Mouse (Mus musculus) neural tube, embryonic 14.5 days (tissue): ENCODE results near the gene 1810043G02Rik. TPM values are rescaled to one million over a fixed set of nuclear protein-coding genes. Genes with fewer than 3 reads are reported as not detected.

Experiments used
- ATAC-seq: fragments of 200-750 bp; cut with Nextera tagmentation; 2 replicates; pipeline ENCODE4 v1.8.0; 2017; ENCODE audit warnings: low read depth, mild to moderate bottlenecking, moderate TSS enrichment, moderate library complexity
- H3K27ac ChIP-seq: fragments of 300-500 bp; sonication (generic); 2 replicates; pipeline ENCODE4 v1.5.1; 2014; ENCODE audit warnings: low read depth, mild to moderate bottlenecking, control low read depth, low read length, moderate library complexity, mixed read lengths
- H3K27me3 ChIP-seq: fragments of 300-500 bp; sonication (generic); 2 replicates; pipeline ENCODE4 v1.6.1; 2014; ENCODE audit warnings: low read length; ENCODE audit not compliant: control insufficient read depth, insufficient read depth
- H3K36me3 ChIP-seq: fragments of 300-500 bp; sonication (generic); 2 replicates; pipeline ENCODE4 v1.6.1; 2014; ENCODE audit warnings: low read length, mixed read lengths; ENCODE audit not compliant: control insufficient read depth, insufficient read depth
- H3K4me1 ChIP-seq: fragments of 300-500 bp; sonication (generic); 2 replicates; pipeline ENCODE4 v1.6.1; 2014; ENCODE audit warnings: low read length; ENCODE audit not compliant: control insufficient read depth, insufficient read depth
- H3K4me2 ChIP-seq: fragments of 300-500 bp; sonication (generic); 2 replicates; pipeline ENCODE4 v1.6.1; 2014; ENCODE audit warnings: mild to moderate bottlenecking, low read depth, low read length, control low read depth
- H3K4me3 ChIP-seq: fragments of 300-500 bp; sonication (generic); 2 replicates; pipeline ENCODE4 v1.5.1; 2014; ENCODE audit warnings: low read depth, low read length, control low read depth, mixed read lengths
- H3K9ac ChIP-seq: fragments of 300-500 bp; sonication (generic); replicated peaks from 2 replicates; pipeline ENCODE4 v1.6.1; 2014; ENCODE audit warnings: low read depth, mild to moderate bottlenecking, control low read depth, low read length, mixed read lengths
- H3K9me3 ChIP-seq: fragments of 300-500 bp; sonication (generic); 2 replicates; pipeline ENCODE4 v1.6.1; 2016; ENCODE audit warnings: low read length; ENCODE audit not compliant: control insufficient read depth
- WGBS: fragments of 180-500 bp; shearing (Covaris S2); extraction: QIAGEN DNeasy Blood & Tissue Kit; methylation state at CpG from one replicate; pipeline ENCODE4 v1.1.7; 2014; 5-methylcytosine and 5-hydroxymethylcytosine counted together
- polyA plus RNA-seq: library from polyadenylated mRNA; unstranded; fragments of >200 nt; fragmentation: Nextera tagmentation; extraction: Ambion mirVana; gene quantifications from 2 replicates; pipeline ENCODE4 v1.2.1, GENCODE M21; 2014

Gene 1810043G02Rik
- polyA plus RNA-seq, 1 experiment from 2014 or later, result 52.6 TPM

- H3K4me3 ChIP-seq, result no peak overlapping the region
- WGBS, result 69% methylated on average over 10 of the region's 10 CpGs
- 0 out of 2 replicates have a peak, but pooled peaks cover 3% of the 10 kb centered on the region for H3K27me3 ChIP-seq
- peaks cover 8% of the 10 kb centered on the region for H3K4me1 ChIP-seq
- no peak overlapping the region for H3K9ac ChIP-seq
- no peaks in the 10 kb centered on the region for H3K36me3 ChIP-seq
- no peaks in the 10 kb centered on the region for H3K9me3 ChIP-seq
- no peak overlapping the region for H3K4me2 ChIP-seq
- no peak overlapping the region for H3K27ac ChIP-seq
- ATAC-seq, result no peak; the same call in 1 of the 2 replicates
Measured at GRCm38 (mm10) chr10:77971191-77971590, 7.1 kb upstream of the 1810043G02Rik start.

- no peak overlapping the region for H3K4me2 ChIP-seq
- 0 out of 2 replicates have a peak, but pooled peaks cover 3% of the 10 kb centered on the region for H3K27me3 ChIP-seq
- H3K27ac ChIP-seq, result no peak overlapping the region
- H3K4me3 ChIP-seq, result no peak overlapping the region
- no peak overlapping the region for H3K9ac ChIP-seq
- peaks cover 8% of the 10 kb centered on the region for H3K4me1 ChIP-seq
- WGBS, result 58% methylated on average over 17 of the region's 17 CpGs
- H3K9me3 ChIP-seq, result no peaks in the 10 kb centered on the region
- no peaks in the 10 kb centered on the region for H3K36me3 ChIP-seq
- ATAC-seq, result no peak
Measured at GRCm38 (mm10) chr10:77971709-77972553, 6.4 kb upstream of the 1810043G02Rik start.

GRCm38 (mm10) chr10:77974323-77974722, 4.0 kb upstream of the 1810043G02Rik start:
- Histone ChIP-seq H3K27ac (no peak overlapping the region), H3K4me2 (no peak overlapping the region), H3K27me3 (no peaks in the 10 kb centered on the region), H3K4me1 (peaks cover 11% of the 10 kb centered on the region), H3K36me3 (no peaks in the 10 kb centered on the region), H3K9me3 (no peaks in the 10 kb centered on the region), H3K9ac (no peak overlapping the region), H3K4me3 (no peak overlapping the region)
- WGBS, result 81% methylated on average over 5 of the region's 5 CpGs
- no peak for ATAC-seq

DNA sequence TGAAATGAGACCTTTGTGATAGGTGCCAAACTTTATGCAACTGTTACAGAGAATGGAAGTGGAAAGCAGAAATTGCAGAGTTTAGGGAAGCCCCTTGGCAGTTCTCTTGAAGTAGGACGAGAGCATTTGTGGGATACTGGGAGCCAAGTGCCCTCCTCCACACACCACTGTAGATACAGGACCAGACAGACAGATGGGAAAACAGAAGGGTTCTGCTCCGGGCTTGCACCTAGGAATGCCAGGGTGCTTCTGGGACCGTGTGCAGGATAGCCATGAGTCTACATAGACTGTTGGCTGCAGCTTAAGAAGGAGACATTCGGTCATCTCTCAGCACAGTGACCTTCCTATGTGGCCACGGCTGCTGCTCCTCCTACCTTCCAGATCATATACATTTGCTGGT, 3.5 kb upstream of the 1810043G02Rik start:
- no peak for ATAC-seq
- Histone ChIP-seq H3K9ac (no peak overlapping the region), H3K27ac (no peak overlapping the region), H3K4me2 (no peak overlapping the region), H3K4me3 (no peak overlapping the region), H3K27me3 (no peaks in the 10 kb centered on the region), H3K4me1 (peaks cover 11% of the 10 kb centered on the region), H3K9me3 (no peaks in the 10 kb centered on the region), H3K36me3 (no peaks in the 10 kb centered on the region)
- WGBS, result 81% methylated on average over 5 of the region's 5 CpGs

DNA sequence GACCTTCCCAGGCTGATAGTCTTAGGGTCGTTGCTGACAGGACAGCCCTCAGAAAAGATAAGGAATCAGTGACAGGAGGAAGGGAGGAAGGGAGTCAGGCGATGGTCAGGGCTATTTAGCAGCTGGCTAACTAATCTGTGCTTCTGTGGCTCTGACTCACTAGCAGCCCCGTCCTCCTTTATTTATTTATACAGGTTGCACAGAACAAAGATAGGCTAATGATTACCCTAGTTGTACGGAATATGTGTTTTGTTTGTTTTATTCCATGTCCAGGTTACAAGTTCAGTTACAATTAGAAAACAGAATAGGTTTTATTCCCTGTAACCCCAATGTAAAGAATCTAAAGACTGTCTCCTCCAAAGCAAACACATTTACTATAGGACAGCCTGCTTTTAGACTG, 2.7 kb upstream of the 1810043G02Rik start:
- 53% methylated on average over 4 of the region's 4 CpGs for WGBS
- no peak for ATAC-seq
- no peak overlapping the region for H3K4me3 ChIP-seq
- H3K27ac ChIP-seq, result no peak overlapping the region
- no peak overlapping the region for H3K9ac ChIP-seq
- no peaks in the 10 kb centered on the region for H3K36me3 ChIP-seq
- H3K4me2 ChIP-seq, result no peak overlapping the region
- no peaks in the 10 kb centered on the region for H3K9me3 ChIP-seq
- H3K27me3 ChIP-seq, result no peaks in the 10 kb centered on the region
- peaks cover 8% of the 10 kb centered on the region for H3K4me1 ChIP-seq

DNA sequence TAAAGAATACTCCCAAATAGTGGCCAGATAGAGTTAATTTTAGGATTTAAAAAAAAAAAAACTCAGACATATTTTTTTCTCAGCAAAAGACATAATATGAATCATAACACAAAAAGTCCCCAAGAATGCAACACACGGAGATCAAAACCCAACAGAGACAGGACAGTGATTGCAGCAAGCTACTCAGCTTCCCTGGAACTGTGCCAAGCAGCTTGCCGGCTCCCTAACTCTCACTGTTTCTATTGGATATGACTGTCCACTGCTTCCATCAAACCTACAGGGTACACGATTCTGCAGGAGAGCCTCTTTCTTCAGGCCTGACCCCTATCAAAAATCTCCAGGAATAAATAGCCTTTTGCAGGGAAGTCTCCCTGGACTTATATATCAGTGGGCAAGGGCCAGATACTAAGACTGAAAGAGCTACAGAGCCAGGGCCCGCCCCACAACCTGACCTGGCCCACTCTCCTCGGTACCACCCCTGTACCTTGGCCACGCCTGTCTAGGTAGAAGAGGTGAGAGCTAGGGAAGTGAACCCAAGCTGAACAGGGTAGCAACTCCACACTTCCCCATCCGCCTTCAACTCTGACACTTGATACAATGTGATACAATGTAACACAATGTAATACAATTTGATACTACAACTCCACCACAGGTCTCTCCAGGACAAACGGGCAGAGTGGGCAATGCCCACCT, 1.7 kb upstream of the 1810043G02Rik start:
- ATAC-seq, result no peak
- peaks cover 8% of the 10 kb centered on the region for H3K4me1 ChIP-seq
- no peaks in the 10 kb centered on the region for H3K9me3 ChIP-seq
- no peak overlapping the region for H3K9ac ChIP-seq
- no peak overlapping the region for H3K4me3 ChIP-seq
- H3K36me3 ChIP-seq, result 0 out of 2 replicates have a peak, but pooled peaks cover 2% of the 10 kb centered on the region
- H3K27me3 ChIP-seq, result no peaks in the 10 kb centered on the region
- WGBS, result 70% methylated on average over 8 of the region's 8 CpGs
- H3K4me2 ChIP-seq, result no peak overlapping the region
- H3K27ac ChIP-seq, result no peak overlapping the region

DNA sequence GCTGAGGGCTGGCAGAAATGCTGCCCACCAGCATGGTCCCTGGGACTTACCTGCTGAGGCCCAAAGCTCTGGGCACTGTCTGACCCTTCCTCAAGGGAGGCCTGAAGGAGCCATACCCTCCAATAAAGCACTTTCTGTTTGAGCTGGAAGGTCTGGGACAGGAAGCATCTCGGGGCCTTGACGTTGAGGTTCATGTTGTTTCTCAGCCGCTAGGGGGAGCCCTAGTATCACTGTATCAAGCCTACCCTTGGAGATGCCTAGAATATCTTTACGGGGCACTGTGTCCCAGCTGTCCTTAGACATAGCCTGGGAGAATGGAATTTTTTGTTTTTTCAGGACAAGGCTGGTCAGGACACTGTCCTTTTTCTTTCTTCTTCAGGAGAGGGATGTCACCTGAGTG, 6.3 kb downstream of the 1810043G02Rik start:
- peak; percentile 68 for ATAC-seq
- Histone ChIP-seq H3K4me3 (no peak overlapping the region), H3K9me3 (no peaks in the 10 kb centered on the region)

DNA sequence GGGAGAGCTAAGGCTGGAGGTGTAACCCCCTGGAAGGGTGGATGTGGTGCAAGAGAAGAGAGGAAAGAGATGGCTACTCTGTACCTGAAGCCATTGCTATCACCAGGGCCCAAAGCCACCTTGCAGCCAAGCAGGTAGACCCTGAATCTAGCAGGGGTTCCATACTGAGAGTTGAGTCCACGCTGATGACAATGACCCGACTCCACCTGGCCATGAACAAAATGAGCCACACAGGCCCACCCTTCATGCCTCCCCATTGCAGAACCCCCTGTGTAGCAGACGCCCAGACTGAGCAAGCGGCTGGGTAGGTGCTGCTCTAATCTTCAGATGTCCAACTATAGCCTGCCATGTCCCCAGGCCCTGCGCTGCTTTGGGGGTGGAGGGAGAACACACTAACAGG, 7.5 kb downstream of the 1810043G02Rik start:
- no peak overlapping the region for H3K9ac ChIP-seq
- no peak overlapping the region for H3K27ac ChIP-seq
- no peaks in the 10 kb centered on the region for H3K9me3 ChIP-seq
- H3K27me3 ChIP-seq, result no peaks in the 10 kb centered on the region
- no peak overlapping the region for H3K4me3 ChIP-seq
- no peak overlapping the region for H3K4me2 ChIP-seq
- peaks cover 17% of the 10 kb centered on the region for H3K36me3 ChIP-seq
- no peak for ATAC-seq
- 75% methylated on average over 5 of the region's 5 CpGs for WGBS
- H3K4me1 ChIP-seq, result no peaks in the 10 kb centered on the region

More for the DNA sequence above, 6.3 kb downstream of the 1810043G02Rik start:
- Histone ChIP-seq H3K9ac (no peak overlapping the region), H3K4me1 (no peaks in the 10 kb centered on the region; the same call in 1 of the 2 replicates), H3K27me3 (no peaks in the 10 kb centered on the region), H3K36me3 (peaks cover 8% of the 10 kb centered on the region; the same call in 1 of the 2 replicates), H3K27ac (no peak overlapping the region), H3K4me2 (no peak overlapping the region)
- 1% methylated on average over 4 of the region's 4 CpGs for WGBS

DNA sequence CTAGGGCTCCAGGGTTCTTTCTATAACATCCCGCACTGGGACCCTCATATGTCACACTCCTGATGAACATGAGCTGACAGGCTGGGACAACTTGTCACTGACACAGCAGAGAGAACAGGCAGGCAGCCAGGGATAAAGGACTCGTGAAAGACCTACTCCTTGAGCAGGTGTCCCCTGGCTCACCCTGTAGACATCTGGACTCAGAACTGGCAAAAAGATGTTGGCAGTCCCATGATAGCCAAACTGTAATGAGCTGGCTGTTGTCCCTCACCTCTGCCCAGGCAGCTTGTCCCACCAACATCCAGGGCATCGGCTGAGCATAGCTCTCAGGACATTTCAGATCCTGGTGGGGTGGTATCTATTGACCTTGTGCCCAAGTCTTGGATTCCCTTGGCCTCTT, 17.3 kb downstream of the 1810043G02Rik start:
- H3K36me3 ChIP-seq, result peaks cover 48% of the 10 kb centered on the region
- H3K27me3 ChIP-seq, result no peaks in the 10 kb centered on the region
- ATAC-seq, result no peak
- H3K4me1 ChIP-seq, result no peaks in the 10 kb centered on the region
- 94% methylated on average over 3 of the region's 3 CpGs for WGBS
- no peaks in the 10 kb centered on the region for H3K9me3 ChIP-seq
- no peak overlapping the region for H3K9ac ChIP-seq
- H3K4me3 ChIP-seq, result no peak overlapping the region
- no peak overlapping the region for H3K27ac ChIP-seq
- H3K4me2 ChIP-seq, result no peak overlapping the region
